Mouse (Mus musculus) inflammation-experienced regulatory T-cells, adult 6 months (primary cell): ENCODE data around the gene Cyp2ab1. TPM values are rescaled to one million over a fixed set of nuclear protein-coding genes. Genes with fewer than 3 reads are reported as not detected.

Experiments
- ATAC-seq: one replicate; pipeline ENCODE4 v1.8.0; 2017
- polyA plus RNA-seq, 3 experiments: library from polyadenylated mRNA; unstranded; fragments of 100-300 nt; shearing (Covaris generic); gene quantifications; one replicate each; pipeline ENCODE4 v1.2.1; 2017

The Cyp2ab1 gene
- polyA plus RNA-seq, 3 experiments from 2014 or later: not detected

DNA sequence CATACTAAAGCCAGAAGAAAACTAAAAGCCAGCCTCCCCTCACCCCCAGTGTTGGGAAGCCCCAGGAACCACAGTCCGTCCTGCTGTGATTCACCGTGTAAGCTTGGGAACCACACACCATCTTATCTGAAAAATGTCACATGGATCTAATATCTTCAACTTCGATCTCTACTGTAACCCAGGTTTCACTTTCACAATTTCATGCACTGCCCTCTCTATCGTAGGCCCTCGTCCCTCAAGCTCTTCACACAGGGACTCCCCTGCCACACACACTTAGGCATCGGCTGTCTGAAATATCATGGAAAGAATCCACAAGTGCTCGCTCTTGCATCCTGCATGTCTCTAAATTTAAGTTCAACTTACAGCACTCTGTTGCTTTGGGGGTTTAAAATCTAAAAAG lies 60.1 kb downstream of the Cyp2ab1 start:
- ATAC-seq: no peak

Other genes with a start within 250 kb of the Cyp2ab1 start
- gene Klhl24, start 227.9 kb downstream of the Cyp2ab1 start, polyA plus RNA-seq: 10 to 100 TPM; 26.4 to 33.1 (median 32.5) TPM
- 10 to 100 TPM in 1 of 3 experiments, 1 to 10 TPM in 2; 6.1 to 11.9 (median 9.4) TPM for gene Yeats2, start 184.3 kb downstream of the Cyp2ab1 start, polyA plus RNA-seq
- under 1 TPM in 2 of 3 experiments, not detected in 1; 0.18 to 0.23 TPM for gene Map6d1, start 84.0 kb downstream of the Cyp2ab1 start, polyA plus RNA-seq
- 10 to 100 TPM; 77.6 to 82.2 (median 82.2) TPM for gene Parl, start 23.0 kb downstream of the Cyp2ab1 start, polyA plus RNA-seq
- 10 to 100 TPM; 20.5 to 39.1 (median 35.7) TPM for gene Abcc5, start 101.0 kb upstream of the Cyp2ab1 start, polyA plus RNA-seq
- gene Eif2b5, start 173.4 kb upstream of the Cyp2ab1 start, polyA plus RNA-seq: 10 to 100 TPM; 13.1 to 19.0 (median 14.8) TPM
- gene Dvl3, start 191.6 kb upstream of the Cyp2ab1 start, polyA plus RNA-seq: 10 to 100 TPM; 10.9 to 19.2 (median 12.4) TPM
- 100 to 1,000 TPM; 494 to 560 (median 499) TPM for gene Ap2m1, start 210.1 kb upstream of the Cyp2ab1 start, polyA plus RNA-seq
- 10 to 100 TPM; 49.8 to 94.5 (median 71.5) TPM for gene Abcf3, start 223.2 kb upstream of the Cyp2ab1 start, polyA plus RNA-seq